Mouse (Mus musculus): ENCODE data around the gene Fam136a. TPM values are rescaled to one million over a fixed set of nuclear protein-coding genes. Genes with fewer than 3 reads are reported as not detected.

Fam136a gene
- 100 and 116 TPM in 2 replicates for total RNA-seq (2012; rRNA removed)

DNA sequence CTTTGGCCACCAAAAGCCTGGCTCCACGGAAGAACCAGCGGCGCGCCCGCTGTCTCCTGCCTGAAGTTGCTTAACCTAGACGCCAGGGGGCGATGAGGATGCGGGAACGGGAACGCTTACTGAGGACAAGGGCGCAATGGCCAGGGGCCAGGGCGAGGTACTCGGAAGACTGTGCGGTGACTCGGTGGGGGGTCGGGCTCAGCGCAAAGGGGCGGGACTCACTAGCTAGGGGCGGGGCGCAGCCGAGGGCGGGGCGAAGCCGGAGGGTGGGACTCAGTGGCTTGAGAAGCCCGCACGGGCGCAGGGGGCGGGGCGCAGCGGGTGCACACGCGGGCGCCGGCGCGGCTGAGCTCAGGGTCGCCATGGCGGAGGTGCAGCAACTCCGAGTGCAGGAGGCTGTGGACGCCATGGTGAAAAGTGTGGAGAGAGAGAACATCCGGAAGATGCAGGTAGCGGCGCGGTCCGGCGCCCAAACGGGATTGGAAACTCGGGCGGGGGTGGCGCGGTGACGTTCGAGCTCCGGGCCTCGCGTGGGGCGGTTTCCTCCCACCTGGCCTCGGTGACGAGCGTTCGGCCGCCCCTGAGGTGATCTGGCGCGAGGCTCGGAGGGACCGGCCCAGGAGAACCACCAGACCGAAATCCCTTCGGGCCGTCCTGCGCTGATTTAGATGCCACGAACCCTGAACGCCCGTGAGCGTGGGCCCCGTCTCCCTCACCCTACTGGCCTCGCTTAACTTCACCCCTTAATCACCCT is at the start of gene Fam136a:
Gene Fam136a (plus strand): TSS at position 276 of the 754 bp plus-strand sequence.
- H3K36me3 ChIP-seq (ENCODE audit: control insufficient read depth, insufficient read depth, low read length, poor library complexity, severe bottlenecking) = peaks cover 9% of the 10 kb centered on the region
- peak within 1 kb of the TSS; percentile 82 to 97 for H3K4me3 ChIP-seq (ENCODE audit: insufficient read depth in 1 of 2, low read depth in 1 of 2, low read length in 2 of 2, poor library complexity in 1 of 2, severe bottlenecking in 1 of 2)
- TF ChIP-seq ZC3H11A (IDR thresholded peaks at IDR 0.05; ENCODE audit: borderline replicate concordance, low read depth, low read length) = no peak
- no peak; the same call in 1 of the 2 replicates for TF ChIP-seq HCFC1 (IDR thresholded peaks at IDR 0.05; ENCODE audit: borderline replicate concordance, insufficient read depth, low read length)
- no peak for TF ChIP-seq CHD2 (IDR thresholded peaks at IDR 0.05; ENCODE audit: low read depth, low read length)
- no peak for TF ChIP-seq MAFK (IDR thresholded peaks at IDR 0.05; ENCODE audit: insufficient read depth, low read depth, low read length)
- no peak for TF ChIP-seq ZNF384 (IDR thresholded peaks at IDR 0.05; ENCODE audit: low read depth, low read length)
- H3K4me1 ChIP-seq (ENCODE audit: control insufficient read depth in 2 of 2, insufficient read depth in 2 of 2, low read length in 2 of 2, poor library complexity in 1 of 2) = peaks cover 0 to 5% of the 10 kb centered on the region in 2 experiments; a peak in 1 of 4 replicates
- peak within 1 kb of the TSS; percentile 68 for H3K27ac ChIP-seq (ENCODE audit: insufficient read depth, low read depth, low read length, poor library complexity, severe bottlenecking)
- H3K9ac ChIP-seq (ENCODE audit: insufficient read depth, low read depth, low read length, poor library complexity, severe bottlenecking) = peak within 1 kb of the TSS; percentile 98
- no peaks in the 10 kb centered on the region for H3K9me3 ChIP-seq (ENCODE audit: control insufficient read depth, insufficient read depth, low read depth, low read length)
- in situ Hi-C loops (cut with MboI; ENCODE audit: low sequenced_read_pairs in 2 of 2, unreplicated experiment in 2 of 2) = loop anchor here in 1 of 2 experiments (25.0 kb wide), 1 partner anchor 228 kb away; no protein-coding TSS in a partner anchor
- DNase-seq (ENCODE audit: low read depth, low spot score) = peak; percentile 98

DNA sequence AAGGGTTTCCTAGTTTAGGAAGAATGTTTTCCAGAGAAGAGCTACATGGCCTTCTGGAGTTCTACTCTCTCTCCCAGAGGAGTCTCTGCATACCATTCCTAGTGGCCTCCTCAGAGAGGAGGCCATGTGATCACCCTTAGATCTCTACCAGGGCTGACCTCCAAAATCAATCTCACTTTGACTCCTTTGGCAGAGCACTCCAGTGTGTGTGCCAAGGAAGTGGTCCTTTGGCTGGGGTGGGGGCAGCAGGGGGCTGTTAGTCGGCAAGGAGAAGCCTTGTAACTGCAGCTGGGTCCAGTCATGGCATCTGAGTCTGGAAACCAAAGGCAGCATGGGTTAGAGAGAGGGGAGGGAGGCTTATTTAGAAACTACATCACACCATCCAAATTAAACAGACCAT is 48.4 kb upstream of the Fam136a start:
- no peaks in the 10 kb centered on the region for H3K36me3 ChIP-seq (ENCODE audit: control insufficient read depth, insufficient read depth, low read length, poor library complexity, severe bottlenecking)
- no peak overlapping the region for H3K9ac ChIP-seq (ENCODE audit: insufficient read depth, low read depth, low read length, poor library complexity, severe bottlenecking)
- H3K4me1 ChIP-seq (ENCODE audit: control insufficient read depth in 2 of 2, insufficient read depth in 2 of 2, low read length in 2 of 2, poor library complexity in 1 of 2) = no peaks in the 10 kb centered on the region
- no peak overlapping the region for H3K4me3 ChIP-seq (ENCODE audit: insufficient read depth in 1 of 2, low read depth in 1 of 2, low read length in 2 of 2, poor library complexity in 1 of 2, severe bottlenecking in 1 of 2)
- in situ Hi-C loops (cut with MboI; ENCODE audit: low sequenced_read_pairs in 2 of 2, unreplicated experiment in 2 of 2) = no loop called here
- no peak for DNase-seq (ENCODE audit: low read depth, low spot score)
- H3K27ac ChIP-seq (ENCODE audit: insufficient read depth, low read depth, low read length, poor library complexity, severe bottlenecking) = no peak overlapping the region
- H3K9me3 ChIP-seq (ENCODE audit: control insufficient read depth, insufficient read depth, low read depth, low read length) = no peaks in the 10 kb centered on the region
- TF ChIP-seq MAFK (IDR thresholded peaks at IDR 0.05; ENCODE audit: insufficient read depth, low read depth, low read length) (no peak), ZNF384 (IDR thresholded peaks at IDR 0.05; ENCODE audit: low read depth, low read length) (no peak), ZC3H11A (IDR thresholded peaks at IDR 0.05; ENCODE audit: borderline replicate concordance, low read depth, low read length) (no peak), HCFC1 (IDR thresholded peaks at IDR 0.05; ENCODE audit: borderline replicate concordance, insufficient read depth, low read length) (no peak), CHD2 (IDR thresholded peaks at IDR 0.05; ENCODE audit: low read depth, low read length) (no peak)

DNA sequence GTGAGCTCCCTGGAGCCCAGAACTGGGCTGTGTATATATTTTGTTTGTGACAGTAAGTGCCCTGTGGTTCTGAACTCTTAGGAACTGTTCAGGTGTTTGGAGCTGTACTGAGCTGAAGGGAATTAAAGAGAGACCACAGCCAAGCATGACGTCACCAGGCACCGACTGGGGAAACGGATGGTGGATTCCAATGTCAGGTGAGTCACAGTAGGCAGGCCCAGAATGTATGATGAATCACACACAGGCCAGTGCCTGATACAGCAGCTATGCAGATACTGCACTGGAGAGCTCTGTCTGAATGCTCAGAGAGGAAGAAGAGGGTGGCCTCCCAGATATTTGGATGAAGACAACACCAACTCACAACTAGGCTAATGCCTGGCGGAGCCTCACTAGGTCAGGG is 46.6 kb upstream of the Fam136a start:
- no peak overlapping the region for H3K4me3 ChIP-seq (ENCODE audit: insufficient read depth in 1 of 2, low read depth in 1 of 2, low read length in 2 of 2, poor library complexity in 1 of 2, severe bottlenecking in 1 of 2)
- in situ Hi-C loops (cut with MboI; ENCODE audit: low sequenced_read_pairs in 2 of 2, unreplicated experiment in 2 of 2) = no loop called here
- no peak overlapping the region for H3K9ac ChIP-seq (ENCODE audit: insufficient read depth, low read depth, low read length, poor library complexity, severe bottlenecking)
- no peak overlapping the region for H3K27ac ChIP-seq (ENCODE audit: insufficient read depth, low read depth, low read length, poor library complexity, severe bottlenecking)
- H3K9me3 ChIP-seq (ENCODE audit: control insufficient read depth, insufficient read depth, low read depth, low read length) = no peaks in the 10 kb centered on the region
- peaks cover 0 to 6% of the 10 kb centered on the region in 2 experiments; a peak in 1 of 4 replicates for H3K4me1 ChIP-seq (ENCODE audit: control insufficient read depth in 2 of 2, insufficient read depth in 2 of 2, low read length in 2 of 2, poor library complexity in 1 of 2)
- DNase-seq (ENCODE audit: low read depth, low spot score) = no peak
- TF ChIP-seq MAFK (IDR thresholded peaks at IDR 0.05; ENCODE audit: insufficient read depth, low read depth, low read length) (no peak), HCFC1 (IDR thresholded peaks at IDR 0.05; ENCODE audit: borderline replicate concordance, insufficient read depth, low read length) (no peak), CHD2 (IDR thresholded peaks at IDR 0.05; ENCODE audit: low read depth, low read length) (no peak), ZC3H11A (IDR thresholded peaks at IDR 0.05; ENCODE audit: borderline replicate concordance, low read depth, low read length) (no peak), ZNF384 (IDR thresholded peaks at IDR 0.05; ENCODE audit: low read depth, low read length) (no peak)
- H3K36me3 ChIP-seq (ENCODE audit: control insufficient read depth, insufficient read depth, low read length, poor library complexity, severe bottlenecking) = no peaks in the 10 kb centered on the region

DNA sequence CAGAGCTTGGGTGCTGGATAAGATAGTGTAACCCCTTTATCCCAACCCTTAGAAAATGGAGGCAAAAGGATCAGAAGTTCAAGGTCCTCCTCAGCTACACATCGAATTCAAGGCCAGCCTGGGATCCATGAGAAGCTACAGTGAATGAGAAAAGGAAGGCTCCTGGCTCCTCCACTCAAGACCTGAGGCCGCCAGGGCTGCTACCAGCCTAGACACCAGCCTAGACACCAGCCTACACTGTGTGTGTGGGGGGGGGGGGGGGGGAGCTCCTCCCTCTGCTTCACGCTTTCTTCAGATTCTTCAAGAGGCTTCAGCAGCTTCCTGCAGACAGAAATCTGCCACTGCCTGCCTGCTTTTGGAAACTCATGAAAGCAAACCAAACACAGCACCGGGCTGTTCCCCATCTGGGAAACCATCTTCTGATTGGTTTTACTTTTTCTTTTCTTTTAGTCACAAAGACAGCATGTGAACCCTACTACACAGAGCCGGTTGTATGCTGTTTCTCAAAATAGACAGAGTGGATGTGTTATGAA is 43.3 kb upstream of the Fam136a start:
- Histone ChIP-seq H3K4me1 (ENCODE audit: control insufficient read depth in 2 of 2, insufficient read depth in 2 of 2, low read length in 2 of 2, poor library complexity in 1 of 2) (peaks cover 0 to 6% of the 10 kb centered on the region in 2 experiments; a peak in 1 of 4 replicates), H3K9me3 (ENCODE audit: control insufficient read depth, insufficient read depth, low read depth, low read length) (no peaks in the 10 kb centered on the region), H3K36me3 (ENCODE audit: control insufficient read depth, insufficient read depth, low read length, poor library complexity, severe bottlenecking) (no peaks in the 10 kb centered on the region), H3K27ac (ENCODE audit: insufficient read depth, low read depth, low read length, poor library complexity, severe bottlenecking) (no peak overlapping the region; the same call in 1 of the 2 replicates), H3K4me3 (ENCODE audit: insufficient read depth in 1 of 2, low read depth in 1 of 2, low read length in 2 of 2, poor library complexity in 1 of 2, severe bottlenecking in 1 of 2) (no peak overlapping the region), H3K9ac (ENCODE audit: insufficient read depth, low read depth, low read length, poor library complexity, severe bottlenecking) (no peak overlapping the region)
- in situ Hi-C loops (cut with MboI; ENCODE audit: low sequenced_read_pairs in 2 of 2, unreplicated experiment in 2 of 2) = no loop called here
- no peak for TF ChIP-seq CHD2 (IDR thresholded peaks at IDR 0.05; ENCODE audit: low read depth, low read length)
- TF ChIP-seq ZNF384 (IDR thresholded peaks at IDR 0.05; ENCODE audit: low read depth, low read length) = no peak
- no peak for TF ChIP-seq MAFK (IDR thresholded peaks at IDR 0.05; ENCODE audit: insufficient read depth, low read depth, low read length)
- TF ChIP-seq HCFC1 (IDR thresholded peaks at IDR 0.05; ENCODE audit: borderline replicate concordance, insufficient read depth, low read length) = no peak
- TF ChIP-seq ZC3H11A (IDR thresholded peaks at IDR 0.05; ENCODE audit: borderline replicate concordance, low read depth, low read length) = no peak
- DNase-seq (ENCODE audit: low read depth, low spot score) = no peak
